Mouse (Mus musculus): ENCODE results near the gene Nudt21. TPM values are rescaled to one million over a fixed set of nuclear protein-coding genes. Genes with fewer than 3 reads are reported as not detected.

The Nudt21 gene
- polyA plus RNA-seq, 1 experiment from 2014 or later = 103 TPM

GRCm38 (mm10) chr8:93984731-93985130 lies 52.1 kb downstream of the Nudt21 start:
- 89% methylated on average over 3 of the region's 3 CpGs for WGBS
- no peak overlapping the region for H3K27ac ChIP-seq (replicated peaks)
- H3K4me1 ChIP-seq = no peaks in the 10 kb centered on the region
- ATAC-seq (ENCODE audit: insufficient number of reproducible peaks, low FRiP score, low TSS enrichment, low read depth) = no peak
- H3K4me3 ChIP-seq (replicated peaks) = no peak overlapping the region
- peaks cover 74% of the 10 kb centered on the region for H3K36me3 ChIP-seq
- no peaks in the 10 kb centered on the region for H3K9me3 ChIP-seq (replicated peaks)
- no peak overlapping the region for H3K4me2 ChIP-seq (replicated peaks)
- no peak overlapping the region for H3K9ac ChIP-seq
- no peaks in the 10 kb centered on the region for H3K27me3 ChIP-seq

DNA sequence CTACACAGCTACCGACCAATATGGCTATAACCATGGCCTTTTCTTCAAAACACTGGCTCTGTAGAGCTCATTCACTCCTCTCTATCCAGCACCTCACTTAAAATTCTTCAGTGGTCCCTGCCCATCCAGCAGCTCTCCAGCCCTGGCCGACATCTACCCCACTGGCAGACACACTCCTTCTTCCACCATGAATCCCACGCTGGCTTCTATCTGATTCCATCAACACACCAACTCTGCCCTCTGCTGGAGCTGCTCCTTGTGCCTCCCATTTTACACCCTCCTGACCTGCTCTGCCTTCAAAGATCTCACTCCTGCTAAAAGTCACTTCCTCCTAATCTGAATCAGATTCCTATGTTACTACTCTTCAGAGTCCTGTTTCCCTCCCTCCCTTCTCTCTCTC lies 53.0 kb downstream of the Nudt21 start:
- Histone ChIP-seq H3K4me3 (replicated peaks) (no peak overlapping the region), H3K36me3 (peaks cover 69% of the 10 kb centered on the region), H3K9ac (no peak overlapping the region), H3K27ac (replicated peaks) (no peak overlapping the region), H3K9me3 (replicated peaks) (no peaks in the 10 kb centered on the region), H3K4me2 (replicated peaks) (no peak overlapping the region), H3K4me1 (no peaks in the 10 kb centered on the region), H3K27me3 (no peaks in the 10 kb centered on the region)
- WGBS = 68% methylated on average over 3 of the region's 3 CpGs
- no peak for ATAC-seq (ENCODE audit: insufficient number of reproducible peaks, low FRiP score, low TSS enrichment, low read depth)

GRCm38 (mm10) chr8:93981679-93982215 lies 55.1 kb downstream of the Nudt21 start:
- Histone ChIP-seq H3K9me3 (replicated peaks) (no peaks in the 10 kb centered on the region), H3K4me3 (replicated peaks) (no peak overlapping the region), H3K4me1 (no peaks in the 10 kb centered on the region), H3K9ac (no peak overlapping the region), H3K27me3 (no peaks in the 10 kb centered on the region), H3K27ac (replicated peaks) (no peak overlapping the region), H3K36me3 (peaks cover 72% of the 10 kb centered on the region), H3K4me2 (replicated peaks) (no peak overlapping the region)
- no peak for ATAC-seq (ENCODE audit: insufficient number of reproducible peaks, low FRiP score, low TSS enrichment, low read depth)
- WGBS = 84% methylated on average over 5 of the region's 5 CpGs

GRCm38 (mm10) chr8:93980141-93980540 lies 56.7 kb downstream of the Nudt21 start:
- Histone ChIP-seq H3K9me3 (replicated peaks) (no peaks in the 10 kb centered on the region), H3K9ac (no peak overlapping the region), H3K27ac (replicated peaks) (no peak overlapping the region), H3K4me3 (replicated peaks) (no peak overlapping the region), H3K4me1 (no peaks in the 10 kb centered on the region), H3K36me3 (peaks cover 74% of the 10 kb centered on the region), H3K27me3 (no peaks in the 10 kb centered on the region), H3K4me2 (replicated peaks) (no peak overlapping the region)
- ATAC-seq (ENCODE audit: insufficient number of reproducible peaks, low FRiP score, low TSS enrichment, low read depth) = no peak
- 85% methylated on average over 4 of the region's 4 CpGs for WGBS

- Histone ChIP-seq H3K9me3 (replicated peaks) (no peaks in the 10 kb centered on the region), H3K4me1 (no peaks in the 10 kb centered on the region), H3K27me3 (no peaks in the 10 kb centered on the region), H3K27ac (replicated peaks) (no peak overlapping the region), H3K4me3 (replicated peaks) (no peak overlapping the region), H3K4me2 (replicated peaks) (no peak overlapping the region), H3K9ac (no peak overlapping the region), H3K36me3 (peaks cover 74% of the 10 kb centered on the region)
- no peak for ATAC-seq (ENCODE audit: insufficient number of reproducible peaks, low FRiP score, low TSS enrichment, low read depth)
- WGBS = 77% methylated on average over 6 of the region's 6 CpGs
These were observed 60.2 kb downstream of the Nudt21 start for GRCm38 (mm10) chr8:93976446-93977211.

DNA sequence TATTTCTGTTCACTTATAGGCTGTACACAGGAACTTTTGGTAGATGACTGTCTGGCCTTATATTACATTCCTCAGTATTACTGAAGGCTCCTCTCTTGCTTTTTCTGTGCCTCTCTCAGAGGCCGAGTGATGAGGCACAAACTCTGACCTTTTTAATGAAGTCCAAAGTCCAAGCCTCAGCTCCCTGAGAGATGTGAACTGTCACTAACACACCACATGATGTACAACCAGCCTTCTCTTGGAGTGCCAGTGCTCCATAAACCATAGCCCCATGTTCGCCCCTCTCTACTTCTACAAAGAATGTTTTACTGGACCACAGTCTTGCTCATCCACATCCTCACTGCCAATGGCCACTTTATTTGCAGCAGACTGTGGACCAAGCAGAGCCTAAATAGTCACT lies 61.5 kb downstream of the Nudt21 start:
- ATAC-seq (ENCODE audit: insufficient number of reproducible peaks, low FRiP score, low TSS enrichment, low read depth) = no peak
- peaks cover 63% of the 10 kb centered on the region for H3K36me3 ChIP-seq
- H3K9ac ChIP-seq = no peak overlapping the region
- no peak overlapping the region for H3K4me2 ChIP-seq (replicated peaks)
- no peaks in the 10 kb centered on the region for H3K9me3 ChIP-seq (replicated peaks)
- H3K27ac ChIP-seq (replicated peaks) = no peak overlapping the region
- no peak overlapping the region for H3K4me3 ChIP-seq (replicated peaks)
- WGBS = 89% methylated on average over 2 of the region's 2 CpGs
- H3K27me3 ChIP-seq = no peaks in the 10 kb centered on the region
- no peaks in the 10 kb centered on the region for H3K4me1 ChIP-seq

- no peak; the same call in 1 of the 2 replicates for ATAC-seq (ENCODE audit: insufficient number of reproducible peaks, low FRiP score, low TSS enrichment, low read depth)
- Histone ChIP-seq H3K9ac (no peak overlapping the region), H3K4me2 (replicated peaks) (no peak overlapping the region), H3K36me3 (peaks cover 63% of the 10 kb centered on the region), H3K9me3 (replicated peaks) (no peaks in the 10 kb centered on the region), H3K27ac (replicated peaks) (no peak overlapping the region), H3K27me3 (no peaks in the 10 kb centered on the region), H3K4me1 (no peaks in the 10 kb centered on the region), H3K4me3 (replicated peaks) (no peak overlapping the region)
- 80% methylated on average over 11 of the region's 11 CpGs for whole genome bisulfite sequencing
These were observed 62.1 kb downstream of the Nudt21 start for GRCm38 (mm10) chr8:93974602-93975186.

- H3K9ac ChIP-seq = no peak overlapping the region
- no peaks in the 10 kb centered on the region for H3K27me3 ChIP-seq
- H3K4me1 ChIP-seq = no peaks in the 10 kb centered on the region
- ATAC-seq (ENCODE audit: insufficient number of reproducible peaks, low FRiP score, low TSS enrichment, low read depth) = no peak
- H3K4me2 ChIP-seq (replicated peaks) = no peak overlapping the region
- 89% methylated on average over 13 of the region's 13 CpGs for WGBS
- H3K27ac ChIP-seq (replicated peaks) = no peak overlapping the region
- H3K36me3 ChIP-seq = peaks cover 60% of the 10 kb centered on the region
- no peak overlapping the region for H3K4me3 ChIP-seq (replicated peaks)
- no peaks in the 10 kb centered on the region for H3K9me3 ChIP-seq (replicated peaks)
These were observed 62.9 kb downstream of the Nudt21 start for GRCm38 (mm10) chr8:93973831-93974375.

DNA sequence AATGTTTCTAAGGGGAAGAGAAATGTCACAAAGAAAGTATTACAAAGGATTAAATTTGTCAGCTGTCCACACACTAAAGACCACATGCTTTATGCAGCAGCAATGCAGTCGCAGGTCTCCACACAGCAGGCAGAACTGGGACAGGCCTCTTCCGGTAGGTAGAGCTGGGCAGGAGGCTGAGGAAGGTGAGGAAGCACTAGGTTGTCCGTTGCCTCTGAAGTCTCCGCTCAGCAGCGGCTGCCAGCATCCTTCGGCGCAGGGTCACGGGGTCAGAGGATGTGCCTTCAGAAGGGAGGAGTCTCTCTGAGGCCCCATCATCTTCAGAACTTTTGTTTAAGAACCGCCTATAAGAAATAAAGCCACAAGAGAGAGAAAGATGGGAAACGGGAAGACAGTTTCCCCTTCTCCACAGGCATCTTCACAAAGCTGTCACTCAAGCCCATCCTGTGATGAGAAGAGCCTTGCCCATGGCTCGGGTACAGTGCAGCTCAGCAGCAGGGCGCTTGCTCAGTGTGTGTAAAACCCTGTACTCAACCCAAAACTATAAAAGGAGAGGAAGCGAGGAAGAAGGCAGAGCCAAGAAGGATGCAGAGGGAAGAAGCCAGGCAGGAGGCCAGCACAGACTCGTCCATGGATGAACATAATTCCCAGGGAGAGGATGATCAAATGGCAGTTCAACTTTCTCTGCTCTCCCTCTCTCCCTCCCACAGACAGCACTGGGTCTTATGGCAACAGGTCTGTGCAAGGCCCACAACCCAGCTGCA lies 63.7 kb downstream of the Nudt21 start:
- WGBS = 74% methylated on average over 14 of the region's 14 CpGs
- H3K9me3 ChIP-seq (replicated peaks) = no peaks in the 10 kb centered on the region
- ATAC-seq (ENCODE audit: insufficient number of reproducible peaks, low FRiP score, low TSS enrichment, low read depth) = no peak; the same call in 1 of the 2 replicates
- no peak overlapping the region for H3K4me2 ChIP-seq (replicated peaks)
- H3K27ac ChIP-seq (replicated peaks) = 0 out of 2 replicates have a peak overlapping the region, but pooled peaks have one; percentile 8
- no peak overlapping the region for H3K4me3 ChIP-seq (replicated peaks)
- H3K27me3 ChIP-seq = no peaks in the 10 kb centered on the region
- H3K4me1 ChIP-seq = peaks cover 5% of the 10 kb centered on the region; the same call in 1 of the 2 replicates
- H3K9ac ChIP-seq = no peak overlapping the region
- peaks cover 52% of the 10 kb centered on the region for H3K36me3 ChIP-seq

GRCm38 (mm10) chr8:93972211-93972610 lies 64.6 kb downstream of the Nudt21 start:
- no peak for ATAC-seq (ENCODE audit: insufficient number of reproducible peaks, low FRiP score, low TSS enrichment, low read depth)
- H3K27me3 ChIP-seq = no peaks in the 10 kb centered on the region
- H3K4me2 ChIP-seq (replicated peaks) = no peak overlapping the region
- peaks cover 47% of the 10 kb centered on the region for H3K36me3 ChIP-seq
- no peaks in the 10 kb centered on the region for H3K9me3 ChIP-seq (replicated peaks)
- no peak overlapping the region for H3K4me3 ChIP-seq (replicated peaks)
- WGBS = 76% methylated on average over 5 of the region's 5 CpGs
- H3K9ac ChIP-seq = no peak overlapping the region
- H3K27ac ChIP-seq (replicated peaks) = no peak overlapping the region
- H3K4me1 ChIP-seq = peaks cover 5% of the 10 kb centered on the region; the same call in 1 of the 2 replicates

- 86% methylated on average over 10 of the region's 10 CpGs for WGBS
- H3K4me1 ChIP-seq = peaks cover 5% of the 10 kb centered on the region; the same call in 1 of the 2 replicates
- H3K4me2 ChIP-seq (replicated peaks) = no peak overlapping the region
- H3K27ac ChIP-seq (replicated peaks) = no peak overlapping the region
- H3K9ac ChIP-seq = no peak overlapping the region
- ATAC-seq (ENCODE audit: insufficient number of reproducible peaks, low FRiP score, low TSS enrichment, low read depth) = no peak
- no peak overlapping the region for H3K4me3 ChIP-seq (replicated peaks)
- peaks cover 42% of the 10 kb centered on the region for H3K36me3 ChIP-seq
- no peaks in the 10 kb centered on the region for H3K27me3 ChIP-seq
- no peaks in the 10 kb centered on the region for H3K9me3 ChIP-seq (replicated peaks)
These were observed 65.4 kb downstream of the Nudt21 start for GRCm38 (mm10) chr8:93971451-93971850.

Measured in embryonic facial prominence, embryonic 15.5 days (tissue).